17 mouse cellular contexts compared by ENCODE assay signal in genomic region chr7:132183892-132184404, GRCm38 (mm10). TPM values are rescaled to one million over a fixed set of nuclear protein-coding genes. Genes with fewer than 3 reads are reported as not detected.
A peak's percentile ranks its signal among the peaks of the same experiment; 100 is the strongest.
DNase-seq lines count a peak whose midpoint lies in the region; ATAC-seq and TF ChIP-seq lines count a peak whose summit lies in the region.
"Had no signal": no experiment of that assay in that cellular context is flagged by ENCODE, and none has a peak within 500 bp of the region (broad histone marks: within the 10 kb centered on the region; RNA-seq: fewer than 3 reads in every experiment).

No protein-coding gene starts in this region.

- H3K36me3 ChIP-seq in neural tube, embryonic 13.5 days, result no peaks in the 10 kb centered on the region
- H3K36me3 ChIP-seq in midbrain, embryonic 14.5 days (ENCODE audit: control insufficient read depth, insufficient read depth, low read length), result no peaks in the 10 kb centered on the region
- H3K36me3 ChIP-seq in lung, postnatal 0 days (ENCODE audit: insufficient read depth, low read length), result no peaks in the 10 kb centered on the region
- H3K36me3 ChIP-seq: G1E; limb, embryonic 15.5 days had no signal

- TF ChIP-seq CTCF in lung, postnatal 0 days (IDR thresholded peaks at IDR 0.05), result no peak

- no peak overlapping the region for H3K4me2 ChIP-seq in neural tube, embryonic 13.5 days
- H3K4me2 ChIP-seq in midbrain, embryonic 14.5 days (ENCODE audit: low read length), result no peak overlapping the region
- H3K4me2 ChIP-seq in lung, postnatal 0 days (replicated peaks; ENCODE audit: low read depth, low read length), result no peak overlapping the region
- H3K4me2 ChIP-seq: limb, embryonic 15.5 days had no signal

- peak; percentile 3 to 18 for DNase-seq in cerebellum, postnatal 36 days
- DNase-seq in cerebellum, adult 9-11 months, result no peak
- no peak for DNase-seq in neural tube, embryonic 10.5 days (ENCODE audit: extremely low spot score, low spot score)
- DNase-seq in midbrain, embryonic 14.5 days, result peak; percentile 80
- no peak for DNase-seq in heart, adult 18-20 months
- no peak for DNase-seq in thymus, postnatal 0 days (ENCODE audit: low spot score)
- no peak for DNase-seq in lung, postnatal 0 days (ENCODE audit: low spot score)
- DNase-seq: lung, adult 2 months; right cerebral cortex, postnatal 14 days; thymus, adult 2 months had no signal

- no peak for TF ChIP-seq EP300 in lung, postnatal 0 days (IDR thresholded peaks at IDR 0.05)

- H3K9me3 ChIP-seq in neural tube, embryonic 13.5 days, result no peaks in the 10 kb centered on the region
- no peaks in the 10 kb centered on the region for H3K9me3 ChIP-seq in midbrain, embryonic 14.5 days (ENCODE audit: control insufficient read depth, low read length)
- no peaks in the 10 kb centered on the region for H3K9me3 ChIP-seq in lung, postnatal 0 days (ENCODE audit: low read length)
- H3K9me3 ChIP-seq: limb, embryonic 15.5 days had no signal

- H3K9ac ChIP-seq in neural tube, embryonic 13.5 days, result no peak overlapping the region
- no peak overlapping the region for H3K9ac ChIP-seq in midbrain, embryonic 14.5 days (replicated peaks; ENCODE audit: low read length)
- no peak overlapping the region for H3K9ac ChIP-seq in lung, postnatal 0 days (replicated peaks; ENCODE audit: low read depth)
- H3K9ac ChIP-seq: limb, embryonic 15.5 days had no signal

- ATAC-seq in neural tube, embryonic 13.5 days (ENCODE audit: low read depth), result peak; percentile 90
- no peak for ATAC-seq in midbrain, embryonic 14.5 days (ENCODE audit: low FRiP score, low TSS enrichment)
- no peak for ATAC-seq in lung, postnatal 0 days

- peaks cover 18% of the 10 kb centered on the region for H3K4me1 ChIP-seq in neural tube, embryonic 13.5 days (replicated peaks)
- H3K4me1 ChIP-seq in midbrain, embryonic 14.5 days (ENCODE audit: control insufficient read depth, insufficient read depth, low read length), result peaks cover 4% of the 10 kb centered on the region; the same call in 1 of the 2 replicates
- H3K4me1 ChIP-seq in lung, postnatal 0 days (ENCODE audit: insufficient read depth, low read depth, low read length), result no peaks in the 10 kb centered on the region

- no peak overlapping the region for H3K4me3 ChIP-seq in neural tube, embryonic 13.5 days
- no peak overlapping the region for H3K4me3 ChIP-seq in midbrain, embryonic 14.5 days (replicated peaks; ENCODE audit: low read depth, low read length)
- no peak overlapping the region for H3K4me3 ChIP-seq in lung, postnatal 0 days (ENCODE audit: low read depth, low read length)
- H3K4me3 ChIP-seq: erythroblast, embryonic 14.5 days; left cerebral cortex, adult 2 months; limb, embryonic 15.5 days had no signal

- H3K27me3 ChIP-seq in neural tube, embryonic 13.5 days, result peaks cover 9% of the 10 kb centered on the region
- no peaks in the 10 kb centered on the region for H3K27me3 ChIP-seq in midbrain, embryonic 14.5 days (ENCODE audit: control insufficient read depth, insufficient read depth, low read length)
- H3K27me3 ChIP-seq in lung, postnatal 0 days (replicated peaks; ENCODE audit: insufficient read depth, low read length), result no peaks in the 10 kb centered on the region
- H3K27me3 ChIP-seq: limb, embryonic 15.5 days had no signal

- 38% methylated on average over 5 of the region's 5 CpGs for WGBS in neural tube, embryonic 13.5 days
- 22% methylated on average over 5 of the region's 5 CpGs for WGBS in midbrain, embryonic 14.5 days
- 67% methylated on average over 5 of the region's 5 CpGs for WGBS in lung, postnatal 0 days

- H3K27ac ChIP-seq in neural tube, embryonic 13.5 days (replicated peaks), result peak overlapping the region; percentile 76
- 0 out of 2 replicates have a peak overlapping the region, but pooled peaks have one; percentile 17 for H3K27ac ChIP-seq in midbrain, embryonic 14.5 days (replicated peaks; ENCODE audit: low read depth, low read length)
- H3K27ac ChIP-seq in lung, postnatal 0 days (ENCODE audit: low read length), result no peak overlapping the region
- H3K27ac ChIP-seq: left cerebral cortex, adult 2 months; limb, embryonic 15.5 days had no signal

RNA-seq across cellular contexts. Expression of gene Cpxm2, which starts 29.4 kb away (rescaled TPM):
- polyA plus RNA-seq in neural tube, embryonic 13.5 days (2015; fragmentation: Nextera tagmentation; extraction: Ambion mirVana), result 1.1 TPM in 2 replicates
- 1.1 and 1.3 TPM in 2 replicates for polyA plus RNA-seq in midbrain, embryonic 14.5 days (2014; fragmentation: Nextera tagmentation; extraction: Ambion mirVana)
- total RNA-seq in heart, adult 18-20 months (2021), result 10 to 100 TPM; 35.9 to 58.1 TPM
- polyA plus RNA-seq in thymus, postnatal 0 days (2015; fragmentation: Nextera tagmentation; extraction: Ambion mirVana), result 0.86 and 1.2 TPM in 2 replicates
- polyA plus RNA-seq in lung, postnatal 0 days (2015; fragmentation: Nextera tagmentation; extraction: Ambion mirVana), result 0.37 and 0.61 TPM in 2 replicates
- total RNA-seq: megakaryocyte, adult 5-6 weeks had no signal
- polyA plus RNA-seq: C2C12; erythroblast, embryonic 14.5 days; G1E had no signal

Comparison
In these comparisons a context has a peak if more than half of its experiments do, and no peak if none do; other contexts are left out.
1. DNase-seq: peak in cerebellum, postnatal 36 days (2 of 2) and midbrain, embryonic 14.5 days (single experiment); none in cerebellum, adult 9-11 months (single experiment), neural tube, embryonic 10.5 days (single experiment), heart, adult 18-20 months (0 of 2), thymus, postnatal 0 days (single experiment) and lung, postnatal 0 days (single experiment).